Mouse (Mus musculus) limb, embryonic 11.5 days (tissue): ENCODE measurements at regions not wholly inside any gene's neighbourhood (a gene's known extent, or its start where the extent isn't known, plus 50 kb on each side); places are given as distances from the start of the nearest gene placed in this dataset.

ENCODE experiments used
- ATAC-seq: fragments of 200-750 bp; cut with Nextera tagmentation; 2 replicates; pipeline ENCODE4 v1.8.0; 2017; ENCODE audit warnings: low read depth; ENCODE audit not compliant: insufficient number of reproducible peaks, low FRiP score, low TSS enrichment
- DNase-seq: peaks from one replicate; pipeline ENCODE4 v3.0.0-alpha.2; 2015; ENCODE audit warnings: low spot score
- H3K27ac ChIP-seq: fragments of 300-500 bp; sonication (generic); replicated peaks from 2 replicates; pipeline ENCODE4 v1.5.1; 2014; ENCODE audit warnings: low read depth, mild to moderate bottlenecking, low read length
- H3K27me3 ChIP-seq: fragments of 300-500 bp; sonication (generic); 2 replicates; pipeline ENCODE4 v1.6.1; 2014; ENCODE audit warnings: mild to moderate bottlenecking, low read length, mixed read lengths; ENCODE audit not compliant: control insufficient read depth, insufficient read depth
- H3K36me3 ChIP-seq: fragments of 300-500 bp; sonication (generic); 2 replicates; pipeline ENCODE4 v1.6.1; 2014; ENCODE audit warnings: mild to moderate bottlenecking, low read length, moderate library complexity, mixed read lengths; ENCODE audit not compliant: control insufficient read depth, insufficient read depth
- H3K4me1 ChIP-seq: fragments of 300-500 bp; sonication (generic); 2 replicates; pipeline ENCODE4 v1.6.1; 2014; ENCODE audit warnings: low read length, mixed read lengths; ENCODE audit not compliant: control insufficient read depth, insufficient read depth
- H3K4me2 ChIP-seq: fragments of 300-500 bp; sonication (generic); 2 replicates; pipeline ENCODE4 v1.6.1; 2014; ENCODE audit warnings: low read depth, mild to moderate bottlenecking, moderate library complexity; ENCODE audit not compliant: severe bottlenecking
- H3K4me3 ChIP-seq: fragments of 300-500 bp; sonication (generic); 2 replicates; pipeline ENCODE4 v1.5.1; 2014; ENCODE audit warnings: low read depth, low read length
- H3K9ac ChIP-seq: fragments of 300-500 bp; sonication (generic); 2 replicates; pipeline ENCODE4 v1.6.1; 2014; ENCODE audit warnings: mild to moderate bottlenecking, low read length
- H3K9me3 ChIP-seq: fragments of 300-500 bp; sonication (generic); 2 replicates; pipeline ENCODE4 v1.6.1; 2016; ENCODE audit warnings: low read length; ENCODE audit not compliant: control insufficient read depth
- WGBS: fragments of 180-500 bp; shearing (Covaris S2); extraction: QIAGEN DNeasy Blood & Tissue Kit; methylation state at CpG from one replicate; pipeline ENCODE4 v1.1.7; 2014; 5-methylcytosine and 5-hydroxymethylcytosine counted together

DNA sequence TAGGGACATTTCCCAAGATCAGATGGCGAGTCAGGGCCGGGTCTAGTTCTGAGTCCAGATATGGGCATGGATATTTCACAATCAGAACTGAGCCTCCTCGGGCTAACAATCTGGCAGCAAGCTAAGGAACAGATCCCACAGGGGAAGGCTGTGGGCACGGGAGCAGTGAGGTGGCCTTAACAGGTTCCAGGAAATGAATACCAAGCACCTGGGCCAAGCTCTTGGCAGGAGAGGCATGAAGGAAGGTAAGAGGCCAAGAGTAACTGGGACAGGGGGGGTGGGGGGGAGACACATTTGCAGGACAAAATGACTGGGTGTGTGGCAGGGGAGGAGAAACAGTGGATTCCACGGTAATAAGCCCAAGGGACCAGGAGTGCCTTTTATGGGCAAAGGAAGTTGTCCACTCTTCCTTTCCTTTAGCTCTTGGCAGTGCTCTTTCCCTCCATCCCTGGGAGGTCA lies 124.9 kb upstream of the Ank start:
- Histone ChIP-seq H3K9ac (no peak overlapping the region), H3K4me2 (no peak overlapping the region), H3K27me3 (no peaks in the 10 kb centered on the region), H3K36me3 (no peaks in the 10 kb centered on the region), H3K4me1 (no peaks in the 10 kb centered on the region), H3K27ac (no peak overlapping the region), H3K4me3 (no peak overlapping the region), H3K9me3 (no peaks in the 10 kb centered on the region)
- WGBS, result 74% methylated on average over 5 of the region's 5 CpGs
- DNase-seq (no peak), ATAC-seq (no peak)

DNA sequence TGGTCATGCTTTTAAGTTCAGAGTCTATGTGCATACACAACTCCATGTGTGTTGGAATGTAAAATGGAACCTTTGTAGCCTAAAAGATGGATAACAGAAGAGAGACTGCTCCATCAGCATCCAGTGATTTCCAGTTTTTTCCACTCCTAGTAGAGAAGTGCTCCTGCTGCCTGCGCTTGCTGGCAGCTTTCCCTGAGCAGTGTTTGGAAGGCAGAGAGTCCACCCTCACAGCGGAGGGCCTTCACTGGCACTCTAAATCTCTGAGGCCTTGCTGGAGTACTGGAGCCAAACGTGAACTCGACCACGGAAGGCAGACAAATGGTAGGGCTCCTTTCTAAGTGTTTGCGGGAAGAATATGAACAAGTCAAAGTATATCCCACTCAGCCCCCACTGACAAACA lies 108.0 kb upstream of the Ank start:
- DNase-seq (no peak), ATAC-seq (no peak)
- Histone ChIP-seq H3K4me2 (no peak overlapping the region), H3K27ac (no peak overlapping the region), H3K9ac (no peak overlapping the region), H3K27me3 (no peaks in the 10 kb centered on the region), H3K9me3 (no peaks in the 10 kb centered on the region), H3K36me3 (no peaks in the 10 kb centered on the region), H3K4me1 (no peaks in the 10 kb centered on the region), H3K4me3 (no peak overlapping the region)
- whole genome bisulfite sequencing, result 87% methylated on average over 6 of the region's 6 CpGs

DNA sequence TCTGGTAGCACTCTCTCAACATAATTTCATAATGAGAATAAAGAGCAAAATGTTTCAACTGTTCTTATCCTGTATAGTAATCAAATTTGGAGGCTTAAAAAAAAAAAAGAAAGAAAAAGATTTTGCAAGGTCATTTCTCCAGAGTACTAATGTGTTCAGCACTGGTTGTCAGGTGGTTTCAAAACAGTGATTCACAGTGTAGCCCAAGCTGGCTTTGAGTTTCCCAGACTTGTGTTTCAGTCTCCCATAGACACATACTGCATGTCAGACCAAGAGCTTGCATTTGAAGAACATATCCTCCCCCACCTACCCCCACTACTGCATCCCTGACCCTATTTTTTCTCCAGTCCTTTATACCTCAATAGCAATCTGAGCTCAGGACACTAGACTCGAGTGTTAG lies 107.2 kb upstream of the Ank start:
- no peaks in the 10 kb centered on the region for H3K36me3 ChIP-seq
- H3K4me2 ChIP-seq, result no peak overlapping the region
- 48% methylated on average over 1 of the region's 1 CpGs for whole genome bisulfite sequencing
- no peaks in the 10 kb centered on the region for H3K4me1 ChIP-seq
- ATAC-seq (no peak), DNase-seq (no peak)
- no peak overlapping the region for H3K4me3 ChIP-seq
- no peaks in the 10 kb centered on the region for H3K9me3 ChIP-seq
- no peaks in the 10 kb centered on the region for H3K27me3 ChIP-seq
- no peak overlapping the region for H3K27ac ChIP-seq
- H3K9ac ChIP-seq, result no peak overlapping the region

DNA sequence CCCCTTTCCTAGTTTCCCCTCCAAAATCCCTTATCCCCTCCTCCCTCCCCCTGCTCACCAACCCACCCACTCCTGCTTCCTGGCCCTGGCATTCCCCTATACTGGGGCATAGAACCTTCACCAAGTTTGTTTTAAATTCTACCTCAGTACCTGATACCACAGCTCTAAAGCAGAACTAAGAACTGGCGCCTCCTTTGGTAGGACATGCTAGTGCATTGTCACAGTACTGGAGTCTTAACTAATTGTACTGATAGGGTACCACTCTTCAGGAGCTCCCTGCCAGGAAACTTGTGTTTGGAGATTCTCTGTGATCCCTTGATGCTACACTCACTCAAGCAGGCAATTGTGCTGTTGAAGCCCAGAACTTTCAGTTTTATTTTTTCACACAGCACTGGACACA lies 92.0 kb upstream of the Ank start:
- Histone ChIP-seq H3K9ac (no peak overlapping the region), H3K36me3 (no peaks in the 10 kb centered on the region), H3K27me3 (no peaks in the 10 kb centered on the region), H3K9me3 (no peaks in the 10 kb centered on the region), H3K4me2 (no peak overlapping the region), H3K27ac (no peak overlapping the region), H3K4me3 (no peak overlapping the region), H3K4me1 (no peaks in the 10 kb centered on the region)
- WGBS, result 72% methylated on average over 1 of the region's 1 CpGs
- ATAC-seq (no peak), DNase-seq (no peak)

DNA sequence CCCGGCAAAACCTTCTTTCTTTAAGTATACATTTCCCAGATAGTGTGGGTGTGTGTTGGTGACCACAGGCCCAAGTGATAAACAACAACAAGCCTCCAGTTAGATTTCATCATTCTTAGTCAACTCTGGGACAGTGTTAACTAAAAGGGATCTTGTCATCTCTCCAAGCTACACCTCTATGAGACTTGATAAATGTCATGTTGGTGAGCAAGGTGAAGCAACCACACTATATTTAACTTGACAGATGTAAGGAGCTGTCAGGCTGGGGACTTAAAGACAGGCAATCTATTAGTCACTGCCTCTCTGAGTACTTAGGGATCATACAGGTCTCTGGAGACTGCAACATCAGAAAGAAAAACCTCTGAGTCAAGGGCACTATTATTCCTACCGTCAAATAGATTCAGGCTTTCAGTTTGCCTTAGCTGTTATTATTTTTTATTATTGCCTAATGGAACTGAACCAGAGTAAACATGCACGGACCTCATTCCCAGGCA lies 87.8 kb upstream of the Ank start:
- no peak for DNase-seq
- H3K27me3 ChIP-seq, result no peaks in the 10 kb centered on the region
- WGBS, result 88% methylated on average over 3 of the region's 3 CpGs
- H3K9me3 ChIP-seq, result no peaks in the 10 kb centered on the region
- H3K4me2 ChIP-seq, result no peak overlapping the region
- H3K36me3 ChIP-seq, result no peaks in the 10 kb centered on the region
- H3K9ac ChIP-seq, result no peak overlapping the region
- no peak for ATAC-seq
- H3K4me3 ChIP-seq, result no peak overlapping the region
- H3K4me1 ChIP-seq, result no peaks in the 10 kb centered on the region
- H3K27ac ChIP-seq, result no peak overlapping the region

DNA sequence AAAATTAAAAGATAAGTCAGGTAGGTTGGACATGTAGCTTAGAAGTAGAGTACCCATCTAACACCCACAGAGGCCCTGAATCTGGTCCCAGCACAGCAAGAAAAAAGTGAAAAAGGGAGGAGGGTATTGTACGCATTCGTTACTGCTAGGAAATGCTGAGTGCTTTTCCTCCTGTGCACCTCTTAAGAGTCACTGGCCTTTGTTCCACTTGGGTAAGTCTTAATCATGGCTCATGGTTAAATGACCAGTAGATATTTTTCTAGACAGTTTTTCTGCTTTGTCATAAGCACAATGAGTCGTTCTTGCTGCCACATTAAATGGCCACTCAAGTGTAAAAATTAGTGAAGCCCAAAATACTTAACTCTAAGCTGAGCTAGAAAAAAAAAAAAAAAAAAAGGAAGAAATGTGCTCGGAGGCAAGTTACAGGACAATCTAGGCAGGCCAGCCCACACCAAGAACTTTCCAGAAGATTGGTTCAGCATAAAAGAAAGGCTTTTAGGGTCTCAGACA lies 86.0 kb upstream of the Ank start:
- Histone ChIP-seq H3K36me3 (no peaks in the 10 kb centered on the region), H3K4me2 (no peak overlapping the region), H3K27me3 (no peaks in the 10 kb centered on the region), H3K4me3 (no peak overlapping the region), H3K9ac (no peak overlapping the region), H3K4me1 (no peaks in the 10 kb centered on the region), H3K9me3 (no peaks in the 10 kb centered on the region), H3K27ac (no peak overlapping the region)
- no peak for ATAC-seq
- 86% methylated on average over 4 of the region's 4 CpGs for WGBS
- no peak for DNase-seq

DNA sequence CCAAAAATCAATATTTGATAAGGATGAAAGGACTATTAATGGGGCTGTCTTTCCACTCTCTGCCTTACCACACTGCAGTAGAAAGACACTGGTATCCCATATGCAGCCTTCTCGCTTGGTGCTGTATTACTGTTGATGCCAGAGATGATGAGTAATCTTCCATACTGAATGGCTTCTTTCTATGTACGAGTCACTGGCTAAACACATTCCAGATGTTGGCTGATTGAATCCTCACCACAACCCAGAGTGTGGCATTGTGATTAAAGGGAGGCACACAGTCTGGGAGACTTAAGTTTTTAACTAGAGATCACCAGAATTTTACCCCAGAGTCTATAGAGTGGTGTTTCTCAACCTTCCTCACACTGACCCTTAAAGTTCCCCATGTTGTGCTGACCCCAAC lies 84.9 kb upstream of the Ank start:
- H3K27me3 ChIP-seq, result no peaks in the 10 kb centered on the region
- H3K4me3 ChIP-seq, result no peak overlapping the region
- no peak overlapping the region for H3K4me2 ChIP-seq
- H3K9ac ChIP-seq, result no peak overlapping the region
- no peaks in the 10 kb centered on the region for H3K36me3 ChIP-seq
- DNase-seq (no peak), ATAC-seq (no peak)
- no peak overlapping the region for H3K27ac ChIP-seq
- H3K9me3 ChIP-seq, result no peaks in the 10 kb centered on the region
- no peaks in the 10 kb centered on the region for H3K4me1 ChIP-seq
- 36% methylated on average over 2 of the region's 2 CpGs for WGBS

DNA sequence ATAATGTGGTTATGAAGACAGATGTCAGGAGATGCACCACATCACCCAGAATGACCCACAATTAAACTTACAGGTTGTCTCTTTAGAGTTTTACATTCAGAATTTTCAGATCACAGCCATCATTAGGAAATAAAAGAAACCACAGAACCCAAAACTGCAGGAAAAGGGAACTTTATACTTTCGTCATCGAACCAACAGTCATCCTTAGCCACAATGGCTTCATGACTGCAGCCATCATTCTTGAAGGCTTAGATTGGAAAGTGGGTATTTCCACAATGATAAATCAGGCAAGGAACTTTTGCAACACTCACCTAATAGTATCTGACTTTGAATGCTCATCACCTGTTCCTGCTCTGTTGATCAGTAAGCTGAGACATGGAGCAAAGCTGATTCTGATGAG lies 75.9 kb upstream of the Ank start:
- Histone ChIP-seq H3K27ac (no peak overlapping the region), H3K9ac (no peak overlapping the region), H3K36me3 (no peaks in the 10 kb centered on the region), H3K4me3 (no peak overlapping the region), H3K9me3 (no peaks in the 10 kb centered on the region), H3K27me3 (no peaks in the 10 kb centered on the region), H3K4me2 (no peak overlapping the region), H3K4me1 (no peaks in the 10 kb centered on the region)
- DNase-seq (no peak), ATAC-seq (no peak)
- 94% methylated on average over 2 of the region's 2 CpGs for WGBS

DNA sequence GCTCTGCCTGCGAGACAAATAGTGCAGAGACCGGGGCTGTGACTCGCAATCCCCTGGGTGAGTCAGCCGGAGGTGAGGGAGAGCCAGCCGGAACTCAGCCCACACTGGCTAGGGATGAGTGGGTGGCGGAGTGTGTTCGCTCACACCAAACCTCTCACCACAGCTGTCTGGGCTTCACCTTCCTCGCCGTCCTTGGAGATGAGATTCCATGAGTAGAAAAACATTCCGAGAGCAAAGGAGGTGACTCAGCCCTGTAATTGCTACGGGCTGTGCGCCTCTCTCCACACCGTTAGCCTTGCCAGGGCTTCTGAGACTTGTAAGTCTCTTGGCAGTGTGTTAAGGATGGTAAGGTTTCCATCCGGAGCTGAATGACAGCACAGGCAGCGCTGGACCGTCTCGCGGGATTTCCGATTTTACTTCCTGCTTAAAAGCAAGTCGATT lies 60.7 kb upstream of the Ank start:
- Histone ChIP-seq H3K36me3 (no peaks in the 10 kb centered on the region), H3K27ac (no peak overlapping the region), H3K27me3 (no peaks in the 10 kb centered on the region), H3K9ac (no peak overlapping the region), H3K9me3 (no peaks in the 10 kb centered on the region), H3K4me2 (no peak overlapping the region), H3K4me1 (no peaks in the 10 kb centered on the region), H3K4me3 (no peak overlapping the region)
- 90% methylated on average over 20 of the region's 20 CpGs for WGBS
- ATAC-seq (no peak), DNase-seq (no peak)
